28 mouse cellular contexts compared by ENCODE assay signal in genomic region chr5:114926753-114927152, GRCm38 (mm10). TPM values are rescaled to one million over a fixed set of nuclear protein-coding genes. Genes with fewer than 3 reads are reported as not detected.
A peak's percentile ranks its signal among the peaks of the same experiment; 100 is the strongest.
DNase-seq lines count a peak whose midpoint lies in the region; ATAC-seq and TF ChIP-seq lines count a peak whose summit lies in the region.
"Had no signal": no experiment of that assay in that cellular context is flagged by ENCODE, and none has a peak within 500 bp of the region (broad histone marks: within the 10 kb centered on the region; RNA-seq: fewer than 3 reads in every experiment).

No protein-coding gene starts in this region.

- no peak for TF ChIP-seq POLR2A in small intestine, adult 2 months (IDR thresholded peaks at IDR 0.05; ENCODE audit: low read depth, low read length)

- no peaks in the 10 kb centered on the region for H3K9me3 ChIP-seq in hindbrain, embryonic 10.5 days
- H3K9me3 ChIP-seq: embryonic facial prominence, embryonic 15.5 days; heart, embryonic 12.5 days had no signal

- CTCF ChIA-PET in Patski (lab: Charles Lee), result interaction anchor here (2.5 kb wide), 1 partner anchor 15 kb away, joined by 7 read pairs; the partner anchor contains the start of gene 2210016L21Rik

- H3K4me3 ChIP-seq in small intestine, adult 2 months (ENCODE audit: low read depth, low read length), result no peak overlapping the region
- no peak overlapping the region for H3K4me3 ChIP-seq in hindbrain, embryonic 10.5 days
- H3K4me3 ChIP-seq: embryonic facial prominence, embryonic 15.5 days; heart, embryonic 12.5 days; layer of hippocampus, adult 2 months; limb, embryonic 12.5 days had no signal

- no peak for TF ChIP-seq CTCF in Patski (IDR thresholded peaks at IDR 0.05)
- no peak for TF ChIP-seq CTCF in small intestine, adult 2 months (IDR thresholded peaks at IDR 0.05; ENCODE audit: extremely low read depth, insufficient read length, insufficient replicate concordance, low read depth, low read length)

- peak overlapping the region; percentile 72 for H3K27ac ChIP-seq in small intestine, adult 2 months (ENCODE audit: insufficient read depth, low read depth, low read length)
- H3K27ac ChIP-seq in hindbrain, embryonic 10.5 days, result no peak overlapping the region
- H3K27ac ChIP-seq: embryonic facial prominence, embryonic 15.5 days; hindbrain, postnatal 0 days; layer of hippocampus, adult 2 months; limb, embryonic 12.5 days; macrophage had no signal

- POLR2A ChIA-PET in Patski (lab: Charles Lee), result no interaction called here

- no peaks in the 10 kb centered on the region for H3K27me3 ChIP-seq in Patski
- no peaks in the 10 kb centered on the region for H3K27me3 ChIP-seq in small intestine, adult 2 months (ENCODE audit: control insufficient read depth, insufficient read depth, low read length)
- no peaks in the 10 kb centered on the region for H3K27me3 ChIP-seq in hindbrain, embryonic 10.5 days (ENCODE audit: insufficient read depth, poor library complexity, severe bottlenecking)
- H3K27me3 ChIP-seq: embryonic facial prominence, embryonic 15.5 days; heart, embryonic 12.5 days; limb, embryonic 12.5 days had no signal

- WGBS in small intestine, adult 2 months, result 37% methylated on average over 9 of the region's 9 CpGs
- 79% methylated on average over 9 of the region's 9 CpGs for WGBS in hindbrain, embryonic 10.5 days

- DNase-seq in adrenal gland, adult 2 months, result peak; percentile 27
- DNase-seq in adrenal gland, postnatal 10 days, result no peak
- peak; percentile 48 for DNase-seq in 3134 (ENCODE audit: extremely low read depth, insufficient read length, low spot score)
- no peak for DNase-seq in Patski (ENCODE audit: low read depth, low spot score)
- DNase-seq in hindbrain, embryonic 10.5 days (ENCODE audit: low spot score), result no peak
- no peak for DNase-seq in thymus, postnatal 4 days
- DNase-seq: adrenal gland, postnatal 36 days; cerebellum, adult 9-10 months; gastrocnemius, postnatal 14 days; heart, adult 11 months; heart, postnatal 10 days; kidney, postnatal 25 days; layer of hippocampus, postnatal 36 days; liver, postnatal 0 days had no signal

- in situ Hi-C loops in Patski (cut with MboI; ENCODE audit: low pct_unique_long_range_greater_than_20kb), result no loop called here

- peaks cover 17% of the 10 kb centered on the region for H3K36me3 ChIP-seq in small intestine, adult 2 months (ENCODE audit: control insufficient read depth, insufficient read depth, low read length)
- H3K36me3 ChIP-seq in hindbrain, embryonic 10.5 days, result no peaks in the 10 kb centered on the region
- H3K36me3 ChIP-seq: embryonic facial prominence, embryonic 15.5 days; heart, embryonic 12.5 days; limb, embryonic 12.5 days had no signal

- ATAC-seq in Patski, result peak; percentile 63
- ATAC-seq: CD4-positive, CD25-positive, alpha-beta regulatory T cell, adult 4 months; forebrain, embryonic 16.5 days; hindbrain, postnatal 0 days; liver, postnatal 0 days; lung, postnatal 0 days; midbrain, embryonic 16.5 days had no signal

- peaks cover 13% of the 10 kb centered on the region for H3K4me1 ChIP-seq in small intestine, adult 2 months (ENCODE audit: control insufficient read depth, insufficient read depth, insufficient read length, low read length)
- H3K4me1 ChIP-seq in hindbrain, embryonic 10.5 days (replicated peaks), result peaks cover 10% of the 10 kb centered on the region; the same call in 1 of the 2 replicates

RNA-seq across cellular contexts. Expression of gene Oasl1, which starts 3.7 kb away (rescaled TPM):
- 1 to 10 TPM in 1 of 2 experiments, under 1 TPM in 1; 0.98 to 1.3 TPM for total RNA-seq in adrenal gland, adult 2 months (2021)
- 5.0 and 7.4 TPM in 2 replicates for polyA plus RNA-seq in adrenal gland, adult 2 months (2012; rRNA removed)
- 1 to 10 TPM in 1 of 2 experiments, under 1 TPM in 1; 0.70 to 1.5 TPM for total RNA-seq in adrenal gland, postnatal 10 days (2021)
- polyA plus RNA-seq in Patski (2021), result 0.10 TPM
- polyA plus RNA-seq in small intestine, adult 2 months (2012; rRNA removed), result 88.2 and 139 TPM in 2 replicates
- not detected in 2 replicates for polyA plus RNA-seq in hindbrain, embryonic 10.5 days (2016; fragmentation: Nextera tagmentation; extraction: Ambion mirVana)
- total RNA-seq: gastrocnemius, postnatal 14 days; layer of hippocampus, adult 2 months; layer of hippocampus, postnatal 36 days; left cerebral cortex, postnatal 14 days had no signal
- polyA plus RNA-seq: midbrain, embryonic 16.5 days had no signal

RNA-seq across cellular contexts. Expression of gene 2210016L21Rik, which starts 15.2 kb away (rescaled TPM):
- 10 to 100 TPM; 36.2 to 55.3 TPM for total RNA-seq in adrenal gland, adult 2 months (2021)
- 24.5 and 28.1 TPM in 2 replicates for polyA plus RNA-seq in adrenal gland, adult 2 months (2012; rRNA removed)
- total RNA-seq in adrenal gland, postnatal 10 days (2021), result 10 to 100 TPM; 34.3 to 35.8 TPM
- polyA plus RNA-seq in Patski (2021), result 53.0 TPM
- 8.5 and 13.6 TPM in 2 replicates for polyA plus RNA-seq in small intestine, adult 2 months (2012; rRNA removed)
- 49.0 and 49.9 TPM in 2 replicates for polyA plus RNA-seq in hindbrain, embryonic 10.5 days (2016; fragmentation: Nextera tagmentation; extraction: Ambion mirVana)

RNA-seq across cellular contexts. Expression of gene Oasl2, which starts 30.0 kb away (rescaled TPM):
- total RNA-seq in adrenal gland, adult 2 months (2021), result 10 to 100 TPM; 11.6 to 12.2 TPM
- 7.6 and 7.7 TPM in 2 replicates for polyA plus RNA-seq in adrenal gland, adult 2 months (2012; rRNA removed)
- total RNA-seq in adrenal gland, postnatal 10 days (2021), result 1 to 10 TPM; 4.3 to 8.2 TPM
- 1.6 TPM for polyA plus RNA-seq in Patski (2021)
- polyA plus RNA-seq in small intestine, adult 2 months (2012; rRNA removed), result 7.2 and 53.4 TPM in 2 replicates
- 0.70 and 1.2 TPM in 2 replicates for polyA plus RNA-seq in hindbrain, embryonic 10.5 days (2016; fragmentation: Nextera tagmentation; extraction: Ambion mirVana)

RNA-seq across cellular contexts. Expression of gene Hnf1a, which starts 44.1 kb away (rescaled TPM):
- under 1 TPM in 1 of 2 experiments, not detected in 1; 0.09 TPM for total RNA-seq in adrenal gland, adult 2 months (2021)
- 0.03 TPM in 1 of 2 replicates, not detected in the other for polyA plus RNA-seq in adrenal gland, adult 2 months (2012; rRNA removed)
- total RNA-seq in adrenal gland, postnatal 10 days (2021), result 1 to 10 TPM; 1.7 to 3.3 TPM
- 0.05 TPM for polyA plus RNA-seq in Patski (2021)
- 24.1 and 46.9 TPM in 2 replicates for polyA plus RNA-seq in small intestine, adult 2 months (2012; rRNA removed)
- 0.05 TPM in 1 of 2 replicates, not detected in the other for polyA plus RNA-seq in hindbrain, embryonic 10.5 days (2016; fragmentation: Nextera tagmentation; extraction: Ambion mirVana)
- total RNA-seq: common myeloid progenitor, adult 5-6 weeks; gastrocnemius, postnatal 14 days; heart, postnatal 10 days; hindbrain, postnatal 0 days; layer of hippocampus, adult 2 months; layer of hippocampus, postnatal 36 days; left cerebral cortex, postnatal 14 days had no signal
- polyA plus RNA-seq: hindbrain, embryonic 11.5 days; limb, embryonic 12.5 days; lung, postnatal 0 days; macrophage had no signal

Comparison
In these comparisons a context has a peak if more than half of its experiments do, and no peak if none do; other contexts are left out.
1. DNase-seq: peak in adrenal gland, adult 2 months (single experiment) and 3134 (single experiment); none in adrenal gland, postnatal 10 days (single experiment), Patski (single experiment), hindbrain, embryonic 10.5 days (single experiment) and thymus, postnatal 4 days (single experiment).
2. RNA of gene Oasl1, which starts 3.7 kb away (polyA plus RNA-seq): 88.2 to 139 TPM in small intestine, adult 2 months; 5.0 to 7.4 TPM in adrenal gland, adult 2 months, 0.10 TPM in Patski (single experiment) and not detected in hindbrain, embryonic 10.5 days; every median in the first group is over 10 times any median in the second.